Mouse (Mus musculus): ENCODE results near the gene Commd6. TPM values are rescaled to one million over a fixed set of nuclear protein-coding genes. Genes with fewer than 3 reads are reported as not detected.

Gene Commd6
- total and polyA plus RNA-seq, 3 experiments: 56.6 to 125 (median 75.4) TPM

DNA sequence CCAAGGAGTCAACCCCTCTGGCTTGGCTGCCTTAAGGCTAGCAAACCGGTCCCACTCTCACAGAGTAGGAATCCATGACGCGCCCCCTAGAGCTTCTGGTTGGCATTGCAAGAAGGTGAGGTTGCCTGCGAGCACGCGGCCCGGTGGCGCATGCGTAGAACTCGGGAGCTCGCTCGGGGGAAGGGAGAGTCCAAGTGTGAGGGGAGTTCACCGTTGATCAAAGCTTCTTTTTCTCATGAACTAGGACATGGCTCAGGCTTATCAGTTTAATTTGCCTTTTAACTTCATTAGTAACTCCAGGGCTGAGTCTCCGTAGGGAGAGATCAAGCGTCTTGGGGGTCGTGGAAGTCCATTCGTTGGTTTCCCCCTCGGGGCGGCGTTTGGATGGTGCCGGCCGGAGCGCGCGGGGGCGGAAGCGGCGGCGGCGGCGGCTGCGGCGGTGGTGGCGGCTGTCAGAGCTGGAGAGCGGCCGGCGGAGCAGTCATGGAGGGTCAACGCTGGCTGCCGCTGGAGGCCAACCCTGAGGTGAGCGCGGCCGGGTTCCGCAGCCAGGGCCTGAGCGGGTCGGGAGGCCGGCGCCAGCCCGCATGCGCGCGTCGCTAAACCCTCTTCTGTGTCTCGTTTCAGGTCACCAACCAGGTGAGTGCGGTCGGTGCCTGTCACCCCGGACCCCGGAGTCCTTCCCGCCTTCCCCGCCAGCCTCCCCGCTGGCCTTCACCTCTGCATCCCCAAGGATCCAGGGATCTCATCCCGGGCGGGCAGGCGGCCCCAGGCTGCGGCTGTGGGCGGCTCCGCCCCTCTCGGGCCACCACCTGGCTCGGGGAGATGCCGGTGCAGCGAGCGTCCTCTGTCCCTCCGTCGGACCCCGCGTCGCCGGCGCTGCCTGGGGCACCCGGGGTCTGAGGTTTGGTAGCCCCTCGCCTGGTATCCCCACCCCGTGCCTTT is 13.4 kb upstream of the Commd6 start, which contains the start of gene Uchl3:
Gene Uchl3, plus strand, starts transcription at position 387 of the 945 bp plus-strand sequence.
- Histone ChIP-seq H3K9ac (ENCODE audit: insufficient read depth, low read depth) (peak within 1 kb of the TSS; percentile 48), H3K36me3 (replicated peaks in 1 of 2; ENCODE audit: control insufficient read depth in 1 of 2, insufficient read depth in 1 of 2, low read length in 1 of 2) (peaks cover 0 to 4% of the 10 kb centered on the region in 2 experiments), H3K4me2 (ENCODE audit: insufficient read depth, low read depth, poor library complexity, severe bottlenecking) (peak within 1 kb of the TSS; percentile 65), H3K4me1 (ENCODE audit: control insufficient read depth in 1 of 2, insufficient read depth in 2 of 2) (peaks cover 3 to 35% of the 10 kb centered on the region in 2 experiments; a peak in 2 of 4 replicates), H3K79me2 (replicated peaks; ENCODE audit: control insufficient read depth, extremely low read depth, insufficient read depth, poor library complexity, severe bottlenecking) (peaks cover 15% of the 10 kb centered on the region), H3K27ac (ENCODE audit: insufficient read depth, low read depth) (peak within 1 kb of the TSS; percentile 23; the same call in 1 of the 2 replicates), H3K4me3 (replicated peaks in 1 of 3; ENCODE audit: low read depth in 2 of 3, low read length in 2 of 3, poor library complexity in 1 of 3) (peak within 1 kb of the TSS; percentile 78 to 82 (median 79)), H3K27me3 (replicated peaks) (no peaks in the 10 kb centered on the region), H3K9me3 (replicated peaks; ENCODE audit: low read length) (no peaks in the 10 kb centered on the region)
- in situ Hi-C loops (cut with MboI; ENCODE audit: low pct_ligation_motif_present, low pct_unique_long_range_greater_than_20kb, low sequenced_read_pairs): no loop called here
- dilution Hi-C loops (cut with MboI; ENCODE audit: extremely low pct_ligation_motif_present, extremely low pct_unique_long_range_greater_than_20kb, low sequenced_read_pairs): no loop called here
- DNase-seq (ENCODE audit: extremely low read depth): peak; percentile 96
- TF ChIP-seq SMC3 (IDR thresholded peaks at IDR 0.05; ENCODE audit: low read depth, low read length) (peak; percentile 57), ZC3H11A (IDR thresholded peaks at IDR 0.05; ENCODE audit: low read depth, low read length) (no peak), HCFC1 (IDR thresholded peaks at IDR 0.05; ENCODE audit: low read depth, low read length) (peak; percentile 74), SIN3A (IDR thresholded peaks at IDR 0.05; ENCODE audit: low read length) (peak; percentile 19), TCF12 (IDR thresholded peaks at IDR 0.05; ENCODE audit: low read depth, low read length) (peak; percentile 76; the same call in 1 of the 2 replicates), NELFE (IDR thresholded peaks at IDR 0.05; ENCODE audit: low read depth, low read length) (peak; percentile 64), GABPA (IDR thresholded peaks at IDR 0.05; ENCODE audit: insufficient replicate concordance, low read depth, low read length) (no peak), NRF1 (IDR thresholded peaks at IDR 0.05; ENCODE audit: low read depth, low read length) (peak; percentile 89), MAZ (IDR thresholded peaks at IDR 0.05; ENCODE audit: low read depth, low read length) (peak; percentile 63; the same call in 1 of the 2 replicates), ZKSCAN1 (IDR thresholded peaks at IDR 0.05; ENCODE audit: borderline replicate concordance, low read depth, low read length) (no peak), USF1 (IDR thresholded peaks at IDR 0.05; ENCODE audit: low read depth, low read length) (peak; percentile 33; the same call in 1 of the 2 replicates), POLR2AphosphoS2 (IDR thresholded peaks at IDR 0.05; ENCODE audit: low read depth, low read length) (no peak; the same call in 1 of the 2 replicates), ETS1 (conservative IDR thresholded peaks at IDR 0.05; ENCODE audit: low read depth, low read length) (0 out of 2 replicates have a peak, but pooled peaks have one; percentile 15), MAX (IDR thresholded peaks at IDR 0.05; ENCODE audit: low read length) (peak; percentile 91), UBTF (IDR thresholded peaks at IDR 0.05; ENCODE audit: low read depth, low read length) (peak; percentile 13; the same call in 1 of the 2 replicates), TBP (conservative IDR thresholded peaks at IDR 0.05; ENCODE audit: low read depth, low read length) (0 out of 2 replicates have a peak, but pooled peaks have one; percentile 29), MXI1 (IDR thresholded peaks at IDR 0.05; ENCODE audit: low read depth, low read length) (peak; percentile 72), BHLHE40 (IDR thresholded peaks at IDR 0.05; ENCODE audit: low read depth, low read length) (no peak; the same call in 1 of the 2 replicates), CTCF (conservative IDR thresholded peaks at IDR 0.05 in 1 of 2, IDR thresholded peaks at IDR 0.05 in 1 of 2; ENCODE audit: low read depth in 2 of 2, low read length in 2 of 2) (peak; percentile 88 to 90), POLR2A (IDR thresholded peaks at IDR 0.05; ENCODE audit: low read depth, low read length) (peak; percentile 61), RCOR1 (conservative IDR thresholded peaks at IDR 0.05; ENCODE audit: low read depth, low read length) (0 out of 2 replicates have a peak, but pooled peaks have one; percentile 66), PAX5 (IDR thresholded peaks at IDR 0.05; ENCODE audit: low read length) (no peak), MAFK (IDR thresholded peaks at IDR 0.05; ENCODE audit: insufficient replicate concordance, low read length) (no peak), MEF2A (IDR thresholded peaks at IDR 0.05; ENCODE audit: borderline replicate concordance, low read depth, low read length) (peak; percentile 49; the same call in 1 of the 2 replicates), CHD2 (IDR thresholded peaks at IDR 0.05; ENCODE audit: low read length) (no peak), JUND (conservative IDR thresholded peaks at IDR 0.05; ENCODE audit: low read depth, low read length) (no peak), KAT2A (IDR thresholded peaks at IDR 0.05; ENCODE audit: insufficient replicate concordance, low read length) (0 out of 2 replicates have a peak, but pooled peaks have one; percentile 44), ZMIZ1 (IDR thresholded peaks at IDR 0.05; ENCODE audit: low read depth, low read length) (0 out of 2 replicates have a peak, but pooled peaks have one; percentile 37), RAD21 (IDR thresholded peaks at IDR 0.05; ENCODE audit: low read depth, low read length) (peak; percentile 53), CHD1 (IDR thresholded peaks at IDR 0.05; ENCODE audit: low read depth, low read length) (peak; percentile 100), USF2 (conservative IDR thresholded peaks at IDR 0.05; ENCODE audit: low read depth, low read length) (no peak), MYC (IDR thresholded peaks at IDR 0.05; ENCODE audit: low read depth, low read length) (peak; percentile 96), EP300 (IDR thresholded peaks at IDR 0.05; ENCODE audit: low read length) (0 out of 2 replicates have a peak, but pooled peaks have one; percentile 10), IRF4 (IDR thresholded peaks at IDR 0.05; ENCODE audit: low read depth, low read length) (peak; percentile 63), ELF1 (IDR thresholded peaks at IDR 0.05; ENCODE audit: low read depth, low read length) (peak; percentile 76), E2F4 (IDR thresholded peaks at IDR 0.05; ENCODE audit: insufficient replicate concordance, low read depth, low read length) (peak; percentile 56; the same call in 1 of the 2 replicates)
